Mouse (Mus musculus) kidney, postnatal 0 days (tissue): ENCODE results near the gene Ugt1a2. TPM values are rescaled to one million over a fixed set of nuclear protein-coding genes. Genes with fewer than 3 reads are reported as not detected.
"Not testable (repeated sequence)": the region's sequence is repeated elsewhere in the genome, so short reads cannot be mapped to it uniquely, and the experiment has no call there.

Experiments
- ATAC-seq: fragments of 200-750 bp; cut with Nextera tagmentation; replicated peaks from 2 replicates; pipeline ENCODE4 v1.8.0; 2017; ENCODE audit warnings: low read depth, moderate number of reproducible peaks, moderate TSS enrichment, moderate library complexity; ENCODE audit not compliant: low FRiP score
- DNase-seq: peaks from one replicate; pipeline ENCODE4 v3.0.0-alpha.2; 2016; ENCODE audit warnings: low spot score
- H3K27ac ChIP-seq: fragments of 300-500 bp; sonication (generic); 2 replicates; pipeline ENCODE4 v1.5.1; 2014; ENCODE audit warnings: mild to moderate bottlenecking
- H3K27me3 ChIP-seq: fragments of 300-500 bp; sonication (generic); 2 replicates; pipeline ENCODE4 v1.6.1; 2014; ENCODE audit warnings: low read length, mixed read lengths; ENCODE audit not compliant: insufficient read depth
- H3K36me3 ChIP-seq: fragments of 300-500 bp; sonication (generic); 2 replicates; pipeline ENCODE4 v1.6.1; 2014; ENCODE audit warnings: low read length, mixed read lengths; ENCODE audit not compliant: insufficient read depth
- H3K4me1 ChIP-seq: fragments of 300-500 bp; sonication (generic); replicated peaks from 2 replicates; pipeline ENCODE4 v1.6.1; 2014; ENCODE audit warnings: antibody characterized with exemption, low read length, mixed read lengths; ENCODE audit not compliant: insufficient read depth
- H3K4me2 ChIP-seq: fragments of 300-500 bp; sonication (generic); 2 replicates; pipeline ENCODE4 v1.6.1; 2014; ENCODE audit warnings: mild to moderate bottlenecking, low read length, moderate library complexity, mixed read lengths
- H3K4me3 ChIP-seq: fragments of 300-500 bp; sonication (generic); replicated peaks from 2 replicates; pipeline ENCODE4 v1.5.1; 2014; ENCODE audit warnings: low read depth, low read length
- H3K9ac ChIP-seq: fragments of 300-500 bp; sonication (generic); 2 replicates; pipeline ENCODE4 v1.6.1; 2014; ENCODE audit warnings: low read depth, low read length
- H3K9me3 ChIP-seq: fragments of 300-500 bp; sonication (generic); replicated peaks from 2 replicates; pipeline ENCODE4 v1.6.1; 2016; ENCODE audit warnings: low read length, inconsistent platforms, mixed read lengths
- CTCF ChIP-seq: IDR thresholded peaks from 2 replicates; pipeline ENCODE4 v1.5.1; 2016; ENCODE audit warnings: antibody characterized with exemption, low read depth, mild to moderate bottlenecking, moderate library complexity
- WGBS: fragments of 180-500 bp; shearing (Covaris S2); extraction: QIAGEN DNeasy Blood & Tissue Kit; methylation state at CpG from one replicate; pipeline ENCODE4 v1.1.7; 2014; 5-methylcytosine and 5-hydroxymethylcytosine counted together
- polyA plus RNA-seq: library from polyadenylated mRNA; unstranded; fragments of >200 nt; fragmentation: Nextera tagmentation; extraction: Ambion mirVana; gene quantifications from 2 replicates; pipeline ENCODE4 v1.2.1, GENCODE M21; 2015

Gene Ugt1a2
- polyA plus RNA-seq: 176 and 217 TPM in 2 replicates

- ATAC-seq: no peak; the same call in 1 of the 2 replicates
- Histone ChIP-seq H3K27ac (peak within 1 kb of the TSS; percentile 52; the same call in 1 of the 2 replicates), H3K9ac (no peak within 1 kb of the TSS), H3K4me1 (peaks cover 4% of the 10 kb centered on the region; the same call in 1 of the 2 replicates), H3K4me3 (no peak within 1 kb of the TSS), H3K4me2 (0 out of 2 replicates have a peak within 1 kb of the TSS, but pooled peaks have one; percentile 5), H3K36me3 (no peaks in the 10 kb centered on the region), H3K9me3 (no peaks in the 10 kb centered on the region), H3K27me3 (no peaks in the 10 kb centered on the region)
- 58% methylated on average over 7 of the region's 7 CpGs for WGBS
- DNase-seq: peak; percentile 37
- TF ChIP-seq CTCF: no peak
Observed at GRCm38 (mm10) chr1:88200456-88200855, at the start of gene Ugt1a2. Gene Ugt1a2, plus strand, starts transcription at chr1:88200601.

GRCm38 (mm10) chr1:88158430-88158829, 42.0 kb upstream of the Ugt1a2 start:
- no peak for ATAC-seq
- H3K9me3 ChIP-seq: no peaks in the 10 kb centered on the region
- 64% methylated on average over 2 of the region's 2 CpGs for WGBS

GRCm38 (mm10) chr1:88165711-88166110, 34.7 kb upstream of the Ugt1a2 start, which contains the start of gene Ugt1a5:
Gene Ugt1a5, plus strand, starts transcription at chr1:88166012.
- DNase-seq: no peak
- Histone ChIP-seq H3K27ac (no peak within 1 kb of the TSS), H3K4me3 (no peak within 1 kb of the TSS), H3K9me3 (no peaks in the 10 kb centered on the region), H3K4me1 (no peaks in the 10 kb centered on the region), H3K36me3 (no peaks in the 10 kb centered on the region), H3K4me2 (no peak within 1 kb of the TSS), H3K9ac (no peak within 1 kb of the TSS), H3K27me3 (no peaks in the 10 kb centered on the region)
- no peak for TF ChIP-seq CTCF
- ATAC-seq: no peak
- WGBS: 76% methylated on average over 5 of the region's 5 CpGs

More at GRCm38 (mm10) chr1:88158430-88158829, 42.0 kb upstream of the Ugt1a2 start:
- Histone ChIP-seq H3K36me3 (no peaks in the 10 kb centered on the region), H3K27me3 (no peaks in the 10 kb centered on the region), H3K9ac (no peak overlapping the region), H3K27ac (no peak overlapping the region), H3K4me2 (no peak overlapping the region), H3K4me3 (no peak overlapping the region), H3K4me1 (no peaks in the 10 kb centered on the region)
- no peak for DNase-seq
- TF ChIP-seq CTCF: no peak

GRCm38 (mm10) chr1:88172190-88172589, 28.2 kb upstream of the Ugt1a2 start:
- not testable (repeated sequence) for DNase-seq, ATAC-seq
- 86% methylated on average over 5 of the region's 7 CpGs for WGBS

GRCm38 (mm10) chr1:88179657-88180056, 20.7 kb upstream of the Ugt1a2 start:
- Histone ChIP-seq H3K9me3 (no peaks in the 10 kb centered on the region), H3K36me3 (no peaks in the 10 kb centered on the region), H3K27ac (no peak overlapping the region), H3K4me2 (no peak overlapping the region), H3K9ac (no peak overlapping the region), H3K27me3 (no peaks in the 10 kb centered on the region), H3K4me1 (no peaks in the 10 kb centered on the region), H3K4me3 (no peak overlapping the region)
- ATAC-seq (no peak), DNase-seq (no peak)
- no peak for TF ChIP-seq CTCF
- 88% methylated on average over 1 of the region's 1 CpGs for WGBS

More at GRCm38 (mm10) chr1:88172190-88172589, 28.2 kb upstream of the Ugt1a2 start:
- H3K4me1 ChIP-seq, H3K27me3 ChIP-seq, H3K4me2 ChIP-seq, H3K27ac ChIP-seq, H3K36me3 ChIP-seq, H3K9me3 ChIP-seq, H3K4me3 ChIP-seq, H3K9ac ChIP-seq: not testable (repeated sequence)

- TF ChIP-seq CTCF: no peak
- Histone ChIP-seq H3K4me1 (no peaks in the 10 kb centered on the region), H3K36me3 (no peaks in the 10 kb centered on the region), H3K9me3 (no peaks in the 10 kb centered on the region), H3K27me3 (no peaks in the 10 kb centered on the region), H3K4me2 (no peak overlapping the region), H3K27ac (no peak overlapping the region), H3K4me3 (no peak overlapping the region), H3K9ac (no peak overlapping the region)
- ATAC-seq: no peak
- no peak for DNase-seq
- 83% methylated on average over 5 of the region's 5 CpGs for WGBS
Observed at GRCm38 (mm10) chr1:88186325-88186935, 14.0 kb upstream of the Ugt1a2 start.

- ATAC-seq: no peak
- Histone ChIP-seq H3K4me2 (no peak overlapping the region), H3K27ac (no peak overlapping the region), H3K9me3 (no peaks in the 10 kb centered on the region), H3K27me3 (no peaks in the 10 kb centered on the region), H3K4me1 (no peaks in the 10 kb centered on the region), H3K36me3 (no peaks in the 10 kb centered on the region), H3K9ac (no peak overlapping the region), H3K4me3 (no peak overlapping the region)
- 75% methylated on average over 3 of the region's 3 CpGs for WGBS
- TF ChIP-seq CTCF: no peak
- DNase-seq: no peak
Observed at GRCm38 (mm10) chr1:88192136-88192535, 8.3 kb upstream of the Ugt1a2 start.
